ENCODE assay signal across 18 mouse cellular contexts in the genomic region with DNA sequence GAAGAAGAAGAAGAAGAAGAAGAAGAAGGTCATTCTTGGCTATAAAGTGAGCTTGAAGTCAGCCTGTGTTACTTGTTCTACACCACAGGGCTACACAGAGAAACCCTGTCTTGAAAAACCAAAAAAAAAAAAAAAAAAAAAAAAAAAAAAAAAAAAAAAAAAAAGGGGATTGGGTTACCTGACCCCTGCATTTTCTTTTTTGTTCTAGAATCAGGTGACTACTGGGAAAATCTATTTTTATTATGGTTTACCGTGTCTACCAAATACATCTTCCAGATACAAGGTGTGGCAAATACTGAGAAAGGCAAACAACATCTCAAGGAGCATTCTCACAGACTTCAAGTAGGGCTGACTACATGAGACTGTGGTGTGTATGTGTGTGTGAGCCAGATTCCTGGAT.
"Had no signal": no experiment of that assay in that cellular context is flagged by ENCODE, and none has a peak within 500 bp of the region (broad histone marks: within the 10 kb centered on the region; RNA-seq: fewer than 3 reads in every experiment).

No protein-coding gene starts in this region.

- H3K4me3 ChIP-seq: layer of hippocampus, adult 2 months; liver, embryonic 13.5 days; megakaryocyte, embryonic 14.5 days; midbrain, embryonic 10.5 days; midbrain, embryonic 13.5 days; stomach, embryonic 15.5 days had no signal

- H3K9me3 ChIP-seq: liver, embryonic 13.5 days; megakaryocyte, embryonic 14.5 days; midbrain, embryonic 10.5 days; midbrain, embryonic 13.5 days; stomach, embryonic 15.5 days had no signal

- H3K27ac ChIP-seq: kidney, postnatal 0 days; layer of hippocampus, adult 2 months; liver, embryonic 13.5 days; midbrain, embryonic 10.5 days; midbrain, embryonic 13.5 days had no signal

- H3K27me3 ChIP-seq: stomach, embryonic 15.5 days had no signal

- DNase-seq: kidney, adult 2 months; kidney, postnatal 25 days; layer of hippocampus, adult 9-11 months; liver, embryonic 13.5 days; lung, embryonic 14.5 days; lung, postnatal 10 days; lung, postnatal 36 days; right cerebral cortex, adult 18-20 months; right cerebral cortex, postnatal 14 days; right cerebral cortex, postnatal 4 days; spleen, adult 18-20 months; thymus, postnatal 25 days had no signal

- H3K9ac ChIP-seq: liver, embryonic 13.5 days; lung, embryonic 14.5 days; midbrain, embryonic 13.5 days; stomach, embryonic 15.5 days had no signal

- H3K4me2 ChIP-seq: liver, embryonic 13.5 days; lung, embryonic 14.5 days; midbrain, embryonic 13.5 days; stomach, embryonic 15.5 days had no signal

- H3K36me3 ChIP-seq: liver, embryonic 13.5 days; midbrain, embryonic 10.5 days; midbrain, embryonic 13.5 days; stomach, embryonic 15.5 days had no signal

- ATAC-seq: midbrain, embryonic 13.5 days had no signal
